17 mouse cellular contexts compared by ENCODE assay signal in genomic region chr17:30860606-30861005, GRCm38 (mm10). TPM values are rescaled to one million over a fixed set of nuclear protein-coding genes. Genes with fewer than 3 reads are reported as not detected.
DNase-seq lines count a peak whose midpoint lies in the region; ATAC-seq and TF ChIP-seq lines count a peak whose summit lies in the region.
"Had no signal": no experiment of that assay in that cellular context is flagged by ENCODE, and none has a peak within 500 bp of the region (broad histone marks: within the 10 kb centered on the region; RNA-seq: fewer than 3 reads in every experiment).

No protein-coding gene starts in this region.

- DNase-seq in kidney, adult 2 months: peak; percentile 78
- DNase-seq in kidney, postnatal 4 days: no peak
- DNase-seq in embryonic facial prominence, embryonic 14.5 days (ENCODE audit: low spot score): peak; percentile 13
- peak; percentile 45 to 65 for DNase-seq in kidney, postnatal 25 days
- no peak for DNase-seq in thymus, postnatal 25 days
- DNase-seq: adrenal gland, adult 2 months; cerebellum, adult 18-20 months; gastrocnemius, postnatal 36 days; heart, postnatal 36 days; right cerebral cortex, postnatal 25 days had no signal

- WGBS in kidney, adult 2 months: 36% methylated on average over 7 of the region's 7 CpGs
- WGBS in embryonic facial prominence, embryonic 14.5 days: 43% methylated on average over 7 of the region's 7 CpGs
- 33% methylated on average over 7 of the region's 7 CpGs for WGBS in forebrain, embryonic 13.5 days
- WGBS in heart, embryonic 11.5 days (ENCODE audit: insufficient replicate concordance): 67% methylated on average over 7 of the region's 7 CpGs

- no peak overlapping the region for H3K27ac ChIP-seq in kidney, adult 2 months (ENCODE audit: insufficient read depth, low read depth, low read length)
- no peak overlapping the region for H3K27ac ChIP-seq in embryonic facial prominence, embryonic 14.5 days (replicated peaks; ENCODE audit: low read depth, low read length)
- H3K27ac ChIP-seq in forebrain, embryonic 13.5 days: peak overlapping the region; percentile 44; the same call in 1 of the 2 replicates
- no peak overlapping the region for H3K27ac ChIP-seq in heart, embryonic 11.5 days (ENCODE audit: low read depth, low read length)
- H3K27ac ChIP-seq: kidney, postnatal 0 days had no signal

- TF ChIP-seq POLR2A in kidney, adult 2 months (IDR thresholded peaks at IDR 0.05; ENCODE audit: low read depth, low read length): no peak

- no peak for TF ChIP-seq CTCF in kidney, adult 2 months (conservative IDR thresholded peaks at IDR 0.05; ENCODE audit: insufficient read depth, insufficient read length, low read depth, low read length)

- no peaks in the 10 kb centered on the region for H3K9me3 ChIP-seq in embryonic facial prominence, embryonic 14.5 days (ENCODE audit: control insufficient read depth, low read length)
- H3K9me3 ChIP-seq in forebrain, embryonic 13.5 days (replicated peaks): no peaks in the 10 kb centered on the region
- no peaks in the 10 kb centered on the region for H3K9me3 ChIP-seq in heart, embryonic 11.5 days (replicated peaks; ENCODE audit: control insufficient read depth, low read length)
- H3K9me3 ChIP-seq: heart, embryonic 12.5 days had no signal

- no peaks in the 10 kb centered on the region for H3K27me3 ChIP-seq in kidney, adult 2 months (replicated peaks; ENCODE audit: control insufficient read depth, insufficient read depth, low read length)
- no peaks in the 10 kb centered on the region for H3K27me3 ChIP-seq in embryonic facial prominence, embryonic 14.5 days (replicated peaks; ENCODE audit: control insufficient read depth, insufficient read depth, low read length)
- no peaks in the 10 kb centered on the region for H3K27me3 ChIP-seq in forebrain, embryonic 13.5 days
- no peaks in the 10 kb centered on the region for H3K27me3 ChIP-seq in heart, embryonic 11.5 days (ENCODE audit: control insufficient read depth, insufficient read depth, low read length)
- H3K27me3 ChIP-seq: heart, embryonic 12.5 days; megakaryocyte, embryonic 14.5 days had no signal

- ATAC-seq in embryonic facial prominence, embryonic 14.5 days (ENCODE audit: low read depth): no peak
- no peak for ATAC-seq in forebrain, embryonic 13.5 days
- no peak for ATAC-seq in heart, embryonic 11.5 days (replicated peaks; ENCODE audit: insufficient number of reproducible peaks, low FRiP score, low TSS enrichment)
- ATAC-seq: lung, postnatal 0 days had no signal

- 0 out of 2 replicates have a peak, but pooled peaks cover 3% of the 10 kb centered on the region for H3K4me1 ChIP-seq in kidney, adult 2 months (ENCODE audit: control insufficient read depth, insufficient read depth, low read length)
- no peaks in the 10 kb centered on the region for H3K4me1 ChIP-seq in embryonic facial prominence, embryonic 14.5 days (ENCODE audit: control insufficient read depth, insufficient read depth, low read length)
- peaks cover 24% of the 10 kb centered on the region for H3K4me1 ChIP-seq in forebrain, embryonic 13.5 days
- no peaks in the 10 kb centered on the region for H3K4me1 ChIP-seq in heart, embryonic 11.5 days (ENCODE audit: control insufficient read depth, insufficient read depth, low read length)

- no peak overlapping the region for H3K4me2 ChIP-seq in embryonic facial prominence, embryonic 14.5 days (ENCODE audit: low read depth, low read length)
- H3K4me2 ChIP-seq in forebrain, embryonic 13.5 days: no peak overlapping the region
- H3K4me2 ChIP-seq in heart, embryonic 11.5 days: no peak overlapping the region
- H3K4me2 ChIP-seq: heart, embryonic 12.5 days; liver, embryonic 11.5 days had no signal

- H3K36me3 ChIP-seq in kidney, adult 2 months (ENCODE audit: control insufficient read depth, insufficient read depth, low read length): no peaks in the 10 kb centered on the region
- no peaks in the 10 kb centered on the region for H3K36me3 ChIP-seq in embryonic facial prominence, embryonic 14.5 days (ENCODE audit: control insufficient read depth, insufficient read depth, low read length)
- H3K36me3 ChIP-seq in forebrain, embryonic 13.5 days (ENCODE audit: poor library complexity, severe bottlenecking): no peaks in the 10 kb centered on the region
- no peaks in the 10 kb centered on the region for H3K36me3 ChIP-seq in heart, embryonic 11.5 days (ENCODE audit: control insufficient read depth, insufficient read depth, low read length)
- H3K36me3 ChIP-seq: heart, embryonic 12.5 days had no signal

- no peak overlapping the region for H3K9ac ChIP-seq in embryonic facial prominence, embryonic 14.5 days (ENCODE audit: low read depth, low read length)
- no peak overlapping the region for H3K9ac ChIP-seq in forebrain, embryonic 13.5 days
- H3K9ac ChIP-seq in heart, embryonic 11.5 days (ENCODE audit: low read depth, low read length): no peak overlapping the region
- H3K9ac ChIP-seq: heart, embryonic 12.5 days had no signal

- no peak overlapping the region for H3K4me3 ChIP-seq in kidney, adult 2 months (ENCODE audit: insufficient read depth, low read depth, low read length)
- no peak overlapping the region for H3K4me3 ChIP-seq in embryonic facial prominence, embryonic 14.5 days (ENCODE audit: low read depth, low read length)
- H3K4me3 ChIP-seq in forebrain, embryonic 13.5 days: no peak overlapping the region
- no peak overlapping the region for H3K4me3 ChIP-seq in heart, embryonic 11.5 days (ENCODE audit: low read depth, low read length)
- H3K4me3 ChIP-seq: heart, embryonic 12.5 days had no signal

RNA-seq across cellular contexts. Expression of gene Glp1r, which starts 41.0 kb away (rescaled TPM):
- polyA plus RNA-seq in kidney, adult 2 months (2012; rRNA removed): 0.27 and 0.48 TPM in 2 replicates
- polyA plus RNA-seq in embryonic facial prominence, embryonic 14.5 days (2014; fragmentation: Nextera tagmentation; extraction: Ambion mirVana): 0.11 and 0.18 TPM in 2 replicates
- 0.06 TPM in 1 of 2 replicates, not detected in the other for polyA plus RNA-seq in forebrain, embryonic 13.5 days (2015; fragmentation: Nextera tagmentation; extraction: Ambion mirVana)
- 0.08 and 0.14 TPM in 2 replicates for polyA plus RNA-seq in heart, embryonic 11.5 days (2014; fragmentation: Nextera tagmentation; extraction: Ambion mirVana)

Comparison
In these comparisons a context has a peak if more than half of its experiments do, and no peak if none do; other contexts are left out.
1. DNase-seq: peak in kidney, adult 2 months (single experiment), embryonic facial prominence, embryonic 14.5 days (single experiment) and kidney, postnatal 25 days (2 of 2); none in kidney, postnatal 4 days (0 of 2) and thymus, postnatal 25 days (single experiment).